Mouse (Mus musculus) urinary bladder, postnatal 36 days (tissue): Measurements from ENCODE around the gene Herc2.
"Not testable (repeated sequence)": the region's sequence is repeated elsewhere in the genome, so short reads cannot be mapped to it uniquely, and the experiment has no call there.

Source experiments
- DNase-seq, 2 experiments: peaks; one replicate each; pipeline ENCODE4 v3.0.0; 2022; ENCODE audit warnings: low spot score in 2 of 2, mixed read lengths in 1 of 2

Herc2 gene

GRCm38 (mm10) chr7:56049831-56050321 lies at the start of gene Herc2:
Herc2 (plus strand) TSS chr7:56050196.
- DNase-seq = peak; percentile 96 to 99

DNA sequence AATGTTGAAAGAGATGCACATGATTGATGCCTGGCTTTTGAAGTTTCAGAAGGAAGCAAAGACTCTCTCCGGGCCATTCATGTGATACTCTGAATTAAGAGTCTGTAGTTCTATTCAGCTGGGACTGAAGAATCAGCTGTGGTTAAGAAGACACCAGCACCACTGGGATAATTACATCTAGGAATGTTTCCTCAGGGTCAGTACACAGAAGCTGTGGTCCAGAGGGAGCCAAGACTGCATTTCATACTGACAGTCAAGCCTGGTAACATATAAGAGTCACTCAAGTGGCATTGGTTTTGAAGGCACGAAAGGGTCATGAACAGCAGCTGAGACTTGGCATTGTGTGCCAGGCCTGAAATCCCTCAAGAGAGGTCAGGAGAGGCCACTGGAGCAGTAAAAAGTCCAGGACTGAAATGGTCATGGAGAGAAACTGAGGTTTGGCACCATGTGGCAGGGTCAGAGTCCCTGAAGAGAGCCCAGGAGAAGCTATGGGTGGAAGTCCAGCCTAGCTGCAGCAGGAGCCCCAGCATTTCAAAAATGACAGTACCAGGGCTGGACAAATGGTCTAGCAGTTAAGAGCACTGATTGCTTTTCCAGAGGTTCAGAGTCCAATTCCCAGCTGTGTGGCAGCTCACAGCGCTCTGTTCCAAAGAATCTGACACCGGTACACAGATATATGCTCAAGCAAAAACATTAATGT lies 39.5 kb upstream of the Herc2 start:
- DNase-seq = no peak

GRCm38 (mm10) chr7:56011018-56011333 lies 39.0 kb upstream of the Herc2 start:
- no peak for DNase-seq

GRCm38 (mm10) chr7:56013261-56014001 lies 36.6 kb upstream of the Herc2 start:
- no peak for DNase-seq

GRCm38 (mm10) chr7:56014002-56014702 lies 35.8 kb upstream of the Herc2 start:
- not testable (repeated sequence) for DNase-seq

- DNase-seq = no peak
Measured at GRCm38 (mm10) chr7:56015172-56015571, 34.8 kb upstream of the Herc2 start.

- DNase-seq = no peak
Measured at GRCm38 (mm10) chr7:56015837-56016236, 34.2 kb upstream of the Herc2 start.

DNA sequence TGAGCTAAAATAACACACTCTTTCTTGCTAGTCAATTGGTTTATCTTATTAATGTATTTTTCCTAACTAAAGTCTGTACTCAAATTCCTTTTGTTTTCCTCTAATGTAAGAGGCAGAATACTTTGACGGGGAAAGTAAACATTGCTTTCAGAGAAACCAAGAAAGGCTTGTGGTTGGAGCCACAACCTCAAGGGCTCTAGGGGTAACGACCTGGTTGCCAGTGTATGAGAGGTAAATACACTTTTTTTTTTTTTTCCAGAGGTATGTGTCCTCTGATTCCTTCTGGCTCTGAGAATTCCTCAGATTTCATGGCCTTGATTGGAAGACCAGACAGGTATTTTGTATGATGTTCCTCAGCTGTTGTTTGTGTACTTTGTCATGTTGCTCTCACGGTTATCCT lies 32.2 kb upstream of the Herc2 start:
- no peak for DNase-seq

DNA sequence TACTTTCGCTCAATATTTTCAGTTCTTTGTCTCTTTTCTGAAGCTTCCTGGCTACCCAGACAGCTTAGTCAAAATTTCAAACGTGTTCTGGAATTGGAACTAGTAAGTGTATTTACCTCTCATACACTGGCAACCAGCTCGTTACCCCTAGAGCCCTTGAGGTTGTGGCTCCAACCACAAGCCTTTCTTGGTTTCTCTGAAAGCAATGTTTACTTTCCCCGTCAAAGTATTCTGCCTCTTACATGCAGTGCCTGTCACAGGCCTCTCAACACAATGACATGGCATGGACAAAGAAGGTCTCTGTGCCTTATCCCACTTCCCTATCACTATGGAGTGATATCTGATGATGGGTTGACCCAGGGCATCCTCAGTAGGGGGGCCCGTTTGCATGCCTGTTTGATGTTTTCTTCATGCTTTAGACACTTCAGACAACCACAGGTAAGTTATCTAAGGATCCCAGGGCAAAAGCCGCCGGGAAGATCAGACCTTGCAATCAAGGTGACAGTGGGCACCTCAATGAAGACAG lies 31.5 kb upstream of the Herc2 start:
- no peak for DNase-seq

GRCm38 (mm10) chr7:56018972-56019929 lies 30.7 kb upstream of the Herc2 start:
- DNase-seq = peak; percentile 45 to 56

- DNase-seq = no peak
Measured at GRCm38 (mm10) chr7:56019930-56020253, 30.1 kb upstream of the Herc2 start, which contains the start of gene Nipa1. Nipa1 (minus strand) TSS chr7:56019954.

DNA sequence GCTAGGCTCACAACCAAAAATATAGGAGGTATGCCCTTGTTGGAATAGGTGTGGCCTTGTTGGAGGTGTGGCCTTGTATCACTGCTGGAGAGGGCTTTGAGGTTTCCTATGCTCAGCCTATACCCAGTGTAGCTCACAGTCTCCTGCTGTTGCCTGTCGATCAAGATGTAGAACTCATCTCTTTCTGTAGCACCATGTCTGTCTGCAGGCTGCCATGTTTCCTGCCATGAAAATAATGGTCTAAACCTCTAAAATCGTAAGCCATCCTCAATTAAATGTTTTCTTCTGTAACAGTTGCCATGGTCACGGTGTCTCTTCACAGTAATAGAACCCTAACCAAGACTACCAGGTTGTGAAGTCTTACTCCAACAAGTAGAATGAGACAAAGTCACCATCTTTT lies 26.4 kb upstream of the Herc2 start:
- no peak for DNase-seq

DNA sequence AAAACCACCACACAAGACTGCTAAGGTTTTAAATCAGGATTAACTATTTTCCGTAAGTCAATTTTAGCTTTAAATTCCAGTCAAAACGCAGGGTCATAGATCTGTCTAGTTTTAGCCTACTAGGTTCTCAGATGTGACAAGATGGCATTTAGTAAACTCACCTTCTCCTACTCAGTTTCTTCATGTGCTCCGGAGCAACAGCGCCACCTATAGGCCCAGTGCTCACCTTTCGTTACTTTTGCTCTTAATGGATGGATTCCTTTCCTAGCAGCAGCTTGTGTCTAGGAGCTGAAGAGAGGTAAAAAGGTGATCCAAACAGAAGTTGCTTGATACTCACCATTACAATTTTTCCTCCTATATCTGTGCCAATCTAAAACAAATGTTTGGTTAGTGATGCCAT lies 7.6 kb upstream of the Herc2 start:
- peak; percentile 61 to 69 for DNase-seq

DNA sequence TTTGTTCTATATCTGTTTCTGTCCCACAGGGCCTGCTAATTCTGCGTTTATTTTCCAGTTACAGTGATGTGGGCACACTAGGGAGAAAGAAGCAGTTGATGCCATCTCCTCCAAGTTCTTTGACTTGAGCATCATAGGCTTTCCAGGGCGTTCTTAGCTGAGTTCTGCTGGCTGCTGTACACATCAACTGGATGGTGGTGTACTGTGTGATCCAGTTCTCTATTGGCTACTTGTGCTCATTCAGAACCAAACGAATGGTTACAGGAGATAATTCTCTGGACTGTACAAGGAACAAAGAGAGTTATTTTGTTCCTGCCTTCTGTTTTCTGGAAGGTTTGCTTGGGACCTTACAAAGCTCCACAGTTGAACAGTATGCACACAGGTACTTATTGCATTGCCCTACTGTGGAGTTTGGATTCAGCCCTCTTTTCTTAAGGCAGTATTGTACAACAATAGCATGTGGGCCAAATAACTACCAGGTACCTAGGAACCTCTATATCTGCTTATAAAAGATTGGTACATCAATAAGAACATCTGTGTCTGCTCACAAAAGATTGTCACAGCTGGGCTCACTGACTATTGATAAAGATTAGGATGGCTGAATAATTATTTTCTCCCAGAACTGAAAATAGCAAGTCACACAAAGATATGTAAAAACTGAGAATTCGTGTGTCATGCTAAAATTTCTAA lies 6.3 kb upstream of the Herc2 start:
- DNase-seq = no peak

GRCm38 (mm10) chr7:56044267-56044629 lies 5.7 kb upstream of the Herc2 start:
- DNase-seq = no peak

DNA sequence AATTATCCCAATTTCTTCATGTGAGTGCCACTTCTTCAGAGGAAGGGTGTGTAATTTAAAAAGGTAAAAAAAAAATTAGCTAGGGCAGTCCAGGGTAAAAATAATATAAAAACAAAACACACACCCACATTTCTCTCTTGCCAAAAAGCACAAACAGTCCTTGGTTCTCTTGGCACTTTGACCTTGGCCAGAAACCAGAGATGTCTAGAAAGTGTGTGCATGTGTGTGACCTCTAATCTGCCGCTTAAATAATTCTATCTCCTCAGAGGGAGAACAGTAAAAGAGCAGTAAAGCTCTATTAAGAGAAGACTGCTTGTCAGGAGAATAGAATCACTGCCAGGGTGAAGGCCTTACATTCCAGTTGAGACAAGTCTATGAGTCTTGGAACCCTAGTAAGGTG lies 2.8 kb upstream of the Herc2 start:
- no peak for DNase-seq

DNA sequence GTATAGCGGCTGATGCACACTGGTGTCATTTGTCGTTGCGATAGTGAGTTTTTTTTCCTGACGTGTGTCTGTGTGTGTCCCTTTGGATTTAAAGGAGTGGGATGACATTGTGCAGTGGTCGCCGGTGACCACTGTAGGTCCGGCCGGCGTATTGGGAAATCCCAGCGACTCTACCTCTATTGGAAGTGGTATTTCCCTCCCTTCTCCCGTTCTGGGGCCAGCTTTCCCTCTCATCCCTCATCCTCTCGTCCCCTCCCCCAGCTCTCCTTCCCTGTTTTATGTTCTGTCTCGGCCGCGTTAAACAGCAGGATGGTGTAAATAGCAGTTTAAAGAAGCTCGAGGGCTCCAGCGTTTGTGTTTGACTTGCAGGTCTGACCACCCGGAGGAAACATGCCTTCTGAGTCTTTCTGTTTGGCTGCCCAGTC lies 503 bp downstream of the Herc2 start:
- DNase-seq = peak; percentile 8 to 24

DNA sequence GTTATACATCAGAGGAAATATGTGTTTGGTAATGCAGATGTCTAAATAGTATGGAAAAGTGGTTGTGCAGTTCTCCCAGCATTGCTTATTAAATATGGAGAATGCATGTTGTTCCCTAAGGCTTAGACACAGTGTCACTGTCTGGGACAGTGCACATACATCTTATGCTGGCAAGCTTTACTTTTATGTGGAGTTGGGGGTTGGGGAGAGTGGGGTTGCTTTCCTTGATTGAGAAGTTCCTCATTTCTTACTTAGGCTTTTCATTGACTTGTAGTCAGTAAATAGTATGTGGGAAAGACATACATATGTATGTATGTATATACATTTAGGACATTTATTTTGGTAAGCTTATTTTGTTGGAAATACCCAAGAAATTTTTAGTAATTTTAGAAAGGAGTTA lies 3.0 kb downstream of the Herc2 start:
- DNase-seq = no peak

DNA sequence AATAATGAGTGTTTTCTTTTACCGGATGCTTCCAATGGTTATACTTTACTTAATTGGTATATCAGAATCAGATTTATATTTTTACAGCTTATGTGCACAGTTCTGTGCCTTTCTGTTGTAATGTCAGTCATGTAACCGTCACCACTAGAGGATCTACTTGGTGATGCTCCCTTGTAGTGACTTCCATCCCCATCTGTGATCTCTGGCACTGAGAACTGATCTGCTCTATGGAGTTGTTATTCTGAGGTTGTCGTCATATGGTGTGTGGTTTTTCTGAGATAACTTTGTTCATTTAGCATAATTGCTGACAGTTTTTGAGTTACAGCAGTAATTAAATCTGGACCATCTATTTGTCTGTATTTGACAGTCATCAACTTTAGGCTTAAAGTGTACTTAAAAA lies 5.3 kb downstream of the Herc2 start:
- DNase-seq = no peak

- DNase-seq = no peak
Measured at GRCm38 (mm10) chr7:56064876-56065275, 14.9 kb downstream of the Herc2 start.

DNA sequence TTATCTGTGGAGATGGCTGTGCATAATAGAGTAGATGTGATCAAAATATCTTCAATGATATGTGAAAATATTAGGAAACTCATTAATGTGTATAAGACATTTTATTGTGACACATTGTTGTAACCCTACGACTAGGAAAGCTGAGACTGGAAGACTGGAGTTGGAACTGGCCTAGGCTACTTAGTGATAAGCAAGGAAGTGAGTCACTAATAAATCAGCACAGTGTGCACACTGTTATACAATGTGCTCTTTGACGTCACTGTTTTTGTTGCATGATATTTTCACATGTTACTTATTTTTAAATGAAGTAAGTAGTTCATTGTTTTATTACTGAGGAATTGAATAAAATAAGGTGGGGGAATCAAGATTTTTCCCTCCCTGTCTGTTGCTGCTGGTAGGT lies 16.1 kb downstream of the Herc2 start:
- no peak for DNase-seq
